Mouse (Mus musculus): ENCODE measurements around the gene Kcnj8.

The Kcnj8 gene

GRCm38 (mm10) chr6:142571055-142571618, at the start of gene Kcnj8:
Kcnj8 (minus strand) TSS chr6:142571614.
- DNase-seq (ENCODE audit: low spot score in 2 of 2) = no peak

GRCm38 (mm10) chr6:142616659-142617058, 45.2 kb upstream of the Kcnj8 start:
- DNase-seq (ENCODE audit: low spot score in 2 of 2) = no peak

- no peak for DNase-seq (ENCODE audit: low spot score in 2 of 2)
These were observed 42.9 kb upstream of the Kcnj8 start for GRCm38 (mm10) chr6:142614324-142614723.

- no peak for DNase-seq (ENCODE audit: low spot score in 2 of 2)
These were observed 41.0 kb upstream of the Kcnj8 start for GRCm38 (mm10) chr6:142612366-142612765.

GRCm38 (mm10) chr6:142609401-142610373, 38.3 kb upstream of the Kcnj8 start:
- DNase-seq (ENCODE audit: low spot score in 2 of 2) = no peak

- no peak for DNase-seq (ENCODE audit: low spot score in 2 of 2)
These were observed 35.7 kb upstream of the Kcnj8 start for GRCm38 (mm10) chr6:142607080-142607479.

- no peak for DNase-seq (ENCODE audit: low spot score in 2 of 2)
These were observed 31.4 kb upstream of the Kcnj8 start for GRCm38 (mm10) chr6:142602772-142603171.

GRCm38 (mm10) chr6:142578831-142579230, 7.4 kb upstream of the Kcnj8 start:
- DNase-seq (ENCODE audit: low spot score in 2 of 2) = no peak

- no peak for DNase-seq (ENCODE audit: low spot score in 2 of 2)
These were observed 6.4 kb upstream of the Kcnj8 start for GRCm38 (mm10) chr6:142577801-142578200.

GRCm38 (mm10) chr6:142572876-142573275, 1.5 kb upstream of the Kcnj8 start:
- DNase-seq (ENCODE audit: low spot score in 2 of 2) = no peak

GRCm38 (mm10) chr6:142571629-142572360, 381 bp upstream of the Kcnj8 start:
- DNase-seq (ENCODE audit: low spot score in 2 of 2) = no peak

GRCm38 (mm10) chr6:142570046-142570770, 1.2 kb downstream of the Kcnj8 start:
- DNase-seq (ENCODE audit: low spot score in 2 of 2) = no peak

GRCm38 (mm10) chr6:142568713-142569357, 2.6 kb downstream of the Kcnj8 start:
- no peak for DNase-seq (ENCODE audit: low spot score in 2 of 2)

- no peak for DNase-seq (ENCODE audit: low spot score in 2 of 2)
These were observed 4.0 kb downstream of the Kcnj8 start for GRCm38 (mm10) chr6:142567452-142567851.

GRCm38 (mm10) chr6:142564746-142565145, 6.7 kb downstream of the Kcnj8 start:
- no peak for DNase-seq (ENCODE audit: low spot score in 2 of 2)

GRCm38 (mm10) chr6:142561151-142561550, 10.3 kb downstream of the Kcnj8 start:
- no peak for DNase-seq (ENCODE audit: low spot score in 2 of 2)

- DNase-seq (ENCODE audit: low spot score in 2 of 2) = no peak
These were observed 12.4 kb downstream of the Kcnj8 start for GRCm38 (mm10) chr6:142558772-142559679.

- DNase-seq (ENCODE audit: low spot score in 2 of 2) = no peak
These were observed 13.3 kb downstream of the Kcnj8 start for GRCm38 (mm10) chr6:142558076-142558475.

GRCm38 (mm10) chr6:142555988-142556387, 15.4 kb downstream of the Kcnj8 start:
- DNase-seq (ENCODE audit: low spot score in 2 of 2) = no peak

- no peak for DNase-seq (ENCODE audit: low spot score in 2 of 2)
These were observed 19.9 kb downstream of the Kcnj8 start for GRCm38 (mm10) chr6:142551482-142551881.

All from frontal cortex, postnatal 25 days (tissue).